In the genomic region with DNA sequence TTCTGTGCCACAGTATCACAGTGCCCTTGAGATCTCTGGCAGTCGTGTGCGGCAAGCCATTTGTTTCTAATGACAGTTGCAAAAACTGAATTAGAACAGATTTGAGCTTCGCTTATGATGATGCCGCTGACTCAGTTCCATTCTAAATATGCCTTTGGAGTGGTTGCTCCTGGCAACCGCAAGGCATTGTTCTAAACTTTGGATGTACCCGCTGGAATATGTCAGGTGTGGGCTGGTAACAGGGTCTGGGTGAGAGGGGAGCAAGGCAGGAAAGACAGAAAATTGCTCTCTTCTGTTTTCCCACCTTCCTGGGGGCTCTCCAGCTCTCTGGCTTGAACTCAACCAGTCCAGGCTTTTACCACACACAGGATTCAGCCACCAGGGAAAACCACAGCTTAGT, we compare ENCODE assay signal across 10 mouse cellular contexts. TPM values are rescaled to one million over a fixed set of nuclear protein-coding genes. Genes with fewer than 3 reads are reported as not detected.
DNase-seq lines count a peak whose midpoint lies in the region; ATAC-seq and TF ChIP-seq lines count a peak whose summit lies in the region.
"Had no signal": no experiment of that assay in that cellular context is flagged by ENCODE, and none has a peak within 500 bp of the region (broad histone marks: within the 10 kb centered on the region; RNA-seq: fewer than 3 reads in every experiment).

No protein-coding gene starts in this region.

- H3K27me3 ChIP-seq in forebrain, postnatal 0 days (ENCODE audit: insufficient read depth, low read length): no peaks in the 10 kb centered on the region
- H3K27me3 ChIP-seq in forebrain, embryonic 10.5 days (ENCODE audit: poor library complexity, severe bottlenecking): no peaks in the 10 kb centered on the region
- H3K27me3 ChIP-seq: forebrain, embryonic 15.5 days had no signal

- H3K27ac ChIP-seq in forebrain, postnatal 0 days (ENCODE audit: low read depth, low read length): peak overlapping the region; percentile 46; the same call in 1 of the 2 replicates
- no peak overlapping the region for H3K27ac ChIP-seq in forebrain, embryonic 10.5 days
- peak overlapping the region; percentile 66; the same call in 1 of the 2 replicates for H3K27ac ChIP-seq in cortical plate, adult 2 months (ENCODE audit: insufficient read depth, low read length)
- H3K27ac ChIP-seq: forebrain, embryonic 15.5 days had no signal

- peak; percentile 49 for DNase-seq in forebrain, postnatal 0 days
- no peak for DNase-seq in forebrain, embryonic 10.5 days (ENCODE audit: extremely low spot score, low spot score)
- peak; percentile 68 for DNase-seq in layer of hippocampus, adult 9-10 months (ENCODE audit: low spot score)
- DNase-seq in left cerebral cortex, postnatal 36 days (ENCODE audit: low spot score in 2 of 2): peak; percentile 43 to 55
- DNase-seq in urinary bladder, postnatal 10 days (ENCODE audit: low spot score): no peak
- DNase-seq in spleen, adult 12 weeks (ENCODE audit: low spot score): no peak
- no peak for DNase-seq in embryo, embryonic 10.5 days (ENCODE audit: low spot score)

- H3K9ac ChIP-seq in forebrain, postnatal 0 days: no peak overlapping the region
- H3K9ac ChIP-seq: forebrain, embryonic 15.5 days; lung, embryonic 14.5 days had no signal

- intact Hi-C loops in left cerebral cortex, postnatal 36 days (cut with DNase I): loop anchor here (2.0 kb wide), 1 partner anchor 36 kb away; no protein-coding TSS in a partner anchor

- H3K4me1 ChIP-seq in forebrain, postnatal 0 days (ENCODE audit: insufficient read depth): 0 out of 2 replicates have a peak, but pooled peaks cover 7% of the 10 kb centered on the region
- H3K4me1 ChIP-seq in forebrain, embryonic 10.5 days: no peaks in the 10 kb centered on the region
- peaks cover 11% of the 10 kb centered on the region for H3K4me1 ChIP-seq in cortical plate, adult 2 months (ENCODE audit: control insufficient read depth, insufficient read depth, low read length)
- H3K4me1 ChIP-seq: forebrain, embryonic 15.5 days had no signal

- H3K36me3 ChIP-seq in forebrain, postnatal 0 days (ENCODE audit: insufficient read depth): no peaks in the 10 kb centered on the region
- no peaks in the 10 kb centered on the region for H3K36me3 ChIP-seq in forebrain, embryonic 10.5 days (replicated peaks)
- H3K36me3 ChIP-seq: forebrain, embryonic 15.5 days had no signal

- ATAC-seq in forebrain, postnatal 0 days: peak; percentile 54
- ATAC-seq: forebrain, embryonic 15.5 days had no signal

- no peak for TF ChIP-seq POLR2A in cortical plate, adult 2 months (IDR thresholded peaks at IDR 0.05; ENCODE audit: extremely low read depth, insufficient read depth, low read length)

- no peak overlapping the region for H3K4me3 ChIP-seq in forebrain, postnatal 0 days (ENCODE audit: low read depth, low read length)
- H3K4me3 ChIP-seq in forebrain, embryonic 10.5 days: no peak overlapping the region
- H3K4me3 ChIP-seq in cortical plate, adult 2 months (ENCODE audit: insufficient read depth, low read length): no peak overlapping the region
- H3K4me3 ChIP-seq: forebrain, embryonic 15.5 days had no signal

- no peaks in the 10 kb centered on the region for H3K9me3 ChIP-seq in forebrain, postnatal 0 days (ENCODE audit: low read length)
- H3K9me3 ChIP-seq in forebrain, embryonic 10.5 days: no peaks in the 10 kb centered on the region
- H3K9me3 ChIP-seq: forebrain, embryonic 15.5 days had no signal

- no peak overlapping the region for H3K4me2 ChIP-seq in forebrain, postnatal 0 days (ENCODE audit: low read depth)
- H3K4me2 ChIP-seq: forebrain, embryonic 15.5 days; lung, embryonic 14.5 days had no signal

- 51% methylated on average over 6 of the region's 6 CpGs for WGBS in forebrain, postnatal 0 days
- WGBS in forebrain, embryonic 10.5 days: 88% methylated on average over 6 of the region's 6 CpGs

- TF ChIP-seq CTCF in forebrain, postnatal 0 days (IDR thresholded peaks at IDR 0.05; ENCODE audit: low read depth): no peak
- TF ChIP-seq CTCF in cortical plate, adult 2 months (IDR thresholded peaks at IDR 0.05; ENCODE audit: extremely low read depth, insufficient read depth, low read length): no peak

RNA-seq across cellular contexts. Expression of gene Sag, which starts 9.7 kb away (rescaled TPM):
- total RNA-seq in forebrain, postnatal 0 days (2014; rRNA removed): 0.76 and 1.3 TPM in 2 replicates
- 1.4 and 1.6 TPM in 2 replicates for polyA plus RNA-seq in forebrain, postnatal 0 days (2015; fragmentation: Nextera tagmentation; extraction: Ambion mirVana)
- 3.3 and 3.6 TPM in 2 replicates for polyA plus RNA-seq in forebrain, embryonic 10.5 days (2016; fragmentation: Nextera tagmentation; extraction: Ambion mirVana)
- 2.2 and 3.0 TPM in 2 replicates for polyA plus RNA-seq in cortical plate, adult 2 months (2012; rRNA removed)
- 1 to 10 TPM; 2.0 to 3.7 TPM for total RNA-seq in left cerebral cortex, postnatal 36 days (2021)

RNA-seq across cellular contexts. Expression of gene Dgkd, which starts 39.9 kb away (rescaled TPM):
- total RNA-seq in forebrain, postnatal 0 days (2014; rRNA removed): 80.2 and 80.4 TPM in 2 replicates
- 30.1 and 37.1 TPM in 2 replicates for polyA plus RNA-seq in forebrain, postnatal 0 days (2015; fragmentation: Nextera tagmentation; extraction: Ambion mirVana)
- polyA plus RNA-seq in forebrain, embryonic 10.5 days (2016; fragmentation: Nextera tagmentation; extraction: Ambion mirVana): 39.3 and 42.4 TPM in 2 replicates
- polyA plus RNA-seq in cortical plate, adult 2 months (2012; rRNA removed): 53.3 and 61.4 TPM in 2 replicates
- total RNA-seq in left cerebral cortex, postnatal 36 days (2021): 100 to 1,000 TPM in 1 of 2 experiments, 10 to 100 TPM in 1; 88.0 to 122 TPM

RNA-seq across cellular contexts. Expression of gene Atg16l1, which starts 57.5 kb away (rescaled TPM):
- total RNA-seq in forebrain, postnatal 0 days (2014; rRNA removed): 70.2 and 98.7 TPM in 2 replicates
- polyA plus RNA-seq in forebrain, postnatal 0 days (2015; fragmentation: Nextera tagmentation; extraction: Ambion mirVana): 36.7 and 49.1 TPM in 2 replicates
- 34.9 and 36.0 TPM in 2 replicates for polyA plus RNA-seq in forebrain, embryonic 10.5 days (2016; fragmentation: Nextera tagmentation; extraction: Ambion mirVana)
- polyA plus RNA-seq in cortical plate, adult 2 months (2012; rRNA removed): 76.2 and 79.2 TPM in 2 replicates
- total RNA-seq in left cerebral cortex, postnatal 36 days (2021): 10 to 100 TPM; 56.6 to 77.5 TPM

Comparison
In these comparisons a context has a peak if more than half of its experiments do, and no peak if none do; other contexts are left out.
1. DNase-seq: peak in forebrain, postnatal 0 days (single experiment), layer of hippocampus, adult 9-10 months (single experiment) and left cerebral cortex, postnatal 36 days (2 of 2); none in forebrain, embryonic 10.5 days (single experiment), urinary bladder, postnatal 10 days (single experiment), spleen, adult 12 weeks (single experiment) and embryo, embryonic 10.5 days (single experiment).